In genomic region chr17:6317339-6317985, GRCm38 (mm10) we compare ENCODE assay signal across 8 mouse cellular contexts. TPM values are rescaled to one million over a fixed set of nuclear protein-coding genes. Genes with fewer than 3 reads are reported as not detected.
DNase-seq lines count a peak whose midpoint lies in the region; ATAC-seq and TF ChIP-seq lines count a peak whose summit lies in the region.
"Not testable (repeated sequence)": the region's sequence is repeated elsewhere in the genome, so short reads cannot be mapped to it uniquely, and the experiment has no call there.

Gene Dynlt1a (minus strand): TSS chr17:6317500.

- 8% methylated on average over 23 of the region's 23 CpGs for WGBS in heart, embryonic 12.5 days
- WGBS in kidney, postnatal 0 days: 7% methylated on average over 23 of the region's 23 CpGs
- WGBS in liver, adult 2 months: 7% methylated on average over 23 of the region's 23 CpGs

- DNase-seq in CD4-positive, CD25-positive, alpha-beta regulatory T cell, adult 2 months (ENCODE audit: low read depth, low spot score): peak; percentile 92
- DNase-seq in brain, embryonic 18.5 days (ENCODE audit: low read depth, low spot score): peak; percentile 76
- DNase-seq in kidney, postnatal 0 days (ENCODE audit: low spot score): peak; percentile 91
- peak; percentile 56 for DNase-seq in liver, adult 2 months (ENCODE audit: extremely low read depth, low read depth, low spot score)
- peak; percentile 98 to 99 for DNase-seq in spleen, postnatal 36 days (ENCODE audit: low spot score in 2 of 2)

- H3K4me1 ChIP-seq in erythroblast, embryonic 14.5 days (ENCODE audit: control insufficient read depth); heart, embryonic 12.5 days (replicated peaks); kidney, postnatal 0 days (replicated peaks; ENCODE audit: insufficient read depth, low read length); liver, adult 2 months (ENCODE audit: control insufficient read depth, insufficient read depth, low read length): not testable (repeated sequence)

- H3K4me3 ChIP-seq in erythroblast, embryonic 14.5 days (replicated peaks): peak within 1 kb of the TSS; percentile 60
- peak within 1 kb of the TSS; percentile 54 for H3K4me3 ChIP-seq in heart, embryonic 12.5 days
- H3K4me3 ChIP-seq in kidney, postnatal 0 days (replicated peaks; ENCODE audit: low read depth, low read length): peak within 1 kb of the TSS; percentile 28
- H3K4me3 ChIP-seq in liver, adult 2 months (ENCODE audit: insufficient read depth, low read depth, low read length): peak within 1 kb of the TSS; percentile 61

- peak within 1 kb of the TSS; percentile 71; the same call in 1 of the 2 replicates for H3K9ac ChIP-seq in heart, embryonic 12.5 days
- H3K9ac ChIP-seq in kidney, postnatal 0 days (ENCODE audit: low read depth, low read length): not testable (repeated sequence)
- peak within 1 kb of the TSS; percentile 55 for H3K9ac ChIP-seq in liver, adult 2 months (ENCODE audit: low read depth, low read length)

- H3K79me2 ChIP-seq in liver, adult 2 months (ENCODE audit: control insufficient read depth, insufficient read depth, low read length): not testable (repeated sequence)

- not testable (repeated sequence) for TF ChIP-seq CTCF in kidney, postnatal 0 days (IDR thresholded peaks at IDR 0.05; ENCODE audit: low read depth); liver, adult 2 months (IDR thresholded peaks at IDR 0.05; ENCODE audit: low read depth, low read length)

- peak within 1 kb of the TSS; percentile 78 for H3K4me2 ChIP-seq in heart, embryonic 12.5 days
- H3K4me2 ChIP-seq in kidney, postnatal 0 days (ENCODE audit: low read length): peak within 1 kb of the TSS; percentile 53

- H3K27ac ChIP-seq in heart, embryonic 12.5 days (ENCODE audit: poor library complexity, severe bottlenecking); kidney, postnatal 0 days; liver, adult 2 months (replicated peaks; ENCODE audit: insufficient read depth, low read depth, low read length): not testable (repeated sequence)

- H3K27me3 ChIP-seq in erythroblast, embryonic 14.5 days (ENCODE audit: control insufficient read depth); heart, embryonic 12.5 days (replicated peaks); kidney, postnatal 0 days (ENCODE audit: insufficient read depth, low read length); liver, adult 2 months (ENCODE audit: control insufficient read depth, insufficient read depth, low read length): not testable (repeated sequence)

- not testable (repeated sequence) for H3K9me3 ChIP-seq in erythroblast, embryonic 14.5 days (ENCODE audit: control insufficient read depth, low read length); heart, embryonic 12.5 days (replicated peaks); kidney, postnatal 0 days (replicated peaks; ENCODE audit: low read length)

- not testable (repeated sequence) for TF ChIP-seq POLR2A in liver, adult 2 months (IDR thresholded peaks at IDR 0.05; ENCODE audit: extremely low read depth, insufficient read depth, low read length)

- not testable (repeated sequence) for H3K36me3 ChIP-seq in erythroblast, embryonic 14.5 days (ENCODE audit: control insufficient read depth); heart, embryonic 12.5 days; kidney, postnatal 0 days (ENCODE audit: insufficient read depth, low read length); liver, adult 2 months (ENCODE audit: control insufficient read depth, insufficient read depth, low read length)

- ATAC-seq in heart, embryonic 12.5 days (ENCODE audit: insufficient number of reproducible peaks, low FRiP score): peak; percentile 97
- ATAC-seq in kidney, postnatal 0 days (replicated peaks; ENCODE audit: low FRiP score, low read depth): peak; percentile 96
- peak; percentile 86 for ATAC-seq in monocyte, adult 5-6 weeks (replicated peaks; ENCODE audit: insufficient number of reproducible peaks, low FRiP score, low TSS enrichment, poor library complexity, severe bottlenecking)

RNA-seq across cellular contexts. Expression of gene Dynlt1a, which starts in this region (rescaled TPM):
- polyA plus RNA-seq in erythroblast, embryonic 14.5 days (2012): 0.07 and 0.13 TPM in 2 replicates
- 10.9 and 12.3 TPM in 2 replicates for polyA plus RNA-seq in heart, embryonic 12.5 days (2016; fragmentation: Nextera tagmentation; extraction: Ambion mirVana)
- 9.2 and 9.6 TPM in 2 replicates for polyA plus RNA-seq in kidney, postnatal 0 days (2015; fragmentation: Nextera tagmentation; extraction: Ambion mirVana)
- 1.2 and 1.3 TPM in 2 replicates for total RNA-seq in liver, adult 2 months (2014; rRNA removed)
- polyA plus RNA-seq in liver, adult 2 months (2012; rRNA removed): 0.88 and 1.0 TPM in 2 replicates
- total RNA-seq in monocyte, adult 5-6 weeks (2017): 5.5 to 9.0 TPM (median 6.0 TPM) in 3 replicates
